Mouse (Mus musculus): ENCODE results near the gene Steap3. TPM values are rescaled to one million over a fixed set of nuclear protein-coding genes. Genes with fewer than 3 reads are reported as not detected.
"Not testable (repeated sequence)": the region's sequence is repeated elsewhere in the genome, so short reads cannot be mapped to it uniquely, and the experiment has no call there.

The Steap3 gene
- 2.6 and 3.8 TPM in 2 replicates for polyA plus RNA-seq (2015; fragmentation: Nextera tagmentation; extraction: Ambion mirVana)

DNA sequence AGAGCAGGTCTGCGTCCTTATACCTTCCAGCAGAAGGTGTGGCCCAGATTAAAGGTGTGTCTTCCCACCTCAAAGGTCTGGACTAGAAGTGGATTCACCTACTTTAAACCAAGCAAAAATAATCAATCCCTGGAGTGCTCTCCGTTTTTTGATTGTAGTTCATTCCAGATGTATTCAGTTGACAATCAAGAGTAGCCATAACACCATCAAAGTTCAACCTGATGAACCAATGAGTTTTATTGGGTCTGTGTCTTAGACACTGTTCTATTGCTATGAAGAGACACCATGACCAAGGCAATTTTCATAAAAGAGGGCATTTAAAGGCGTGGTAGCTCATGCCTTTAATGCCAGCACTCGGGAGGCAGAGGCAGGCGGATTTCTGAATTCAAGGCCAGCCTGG is at the start of gene Steap3:
Gene Steap3, minus strand, starts transcription at position 101 of the 400 bp plus-strand sequence.
- H3K4me2 ChIP-seq: no peak within 1 kb of the TSS
- peaks cover 6% of the 10 kb centered on the region for H3K4me1 ChIP-seq (replicated peaks)
- no peak within 1 kb of the TSS for H3K4me3 ChIP-seq
- no peaks in the 10 kb centered on the region for H3K36me3 ChIP-seq
- no peak within 1 kb of the TSS for H3K27ac ChIP-seq (replicated peaks)
- H3K9me3 ChIP-seq: no peaks in the 10 kb centered on the region
- no peak within 1 kb of the TSS for H3K9ac ChIP-seq
- H3K27me3 ChIP-seq: no peaks in the 10 kb centered on the region
- ATAC-seq (ENCODE audit: low read depth): no peak
- WGBS: 90% methylated on average over 5 of the region's 5 CpGs

DNA sequence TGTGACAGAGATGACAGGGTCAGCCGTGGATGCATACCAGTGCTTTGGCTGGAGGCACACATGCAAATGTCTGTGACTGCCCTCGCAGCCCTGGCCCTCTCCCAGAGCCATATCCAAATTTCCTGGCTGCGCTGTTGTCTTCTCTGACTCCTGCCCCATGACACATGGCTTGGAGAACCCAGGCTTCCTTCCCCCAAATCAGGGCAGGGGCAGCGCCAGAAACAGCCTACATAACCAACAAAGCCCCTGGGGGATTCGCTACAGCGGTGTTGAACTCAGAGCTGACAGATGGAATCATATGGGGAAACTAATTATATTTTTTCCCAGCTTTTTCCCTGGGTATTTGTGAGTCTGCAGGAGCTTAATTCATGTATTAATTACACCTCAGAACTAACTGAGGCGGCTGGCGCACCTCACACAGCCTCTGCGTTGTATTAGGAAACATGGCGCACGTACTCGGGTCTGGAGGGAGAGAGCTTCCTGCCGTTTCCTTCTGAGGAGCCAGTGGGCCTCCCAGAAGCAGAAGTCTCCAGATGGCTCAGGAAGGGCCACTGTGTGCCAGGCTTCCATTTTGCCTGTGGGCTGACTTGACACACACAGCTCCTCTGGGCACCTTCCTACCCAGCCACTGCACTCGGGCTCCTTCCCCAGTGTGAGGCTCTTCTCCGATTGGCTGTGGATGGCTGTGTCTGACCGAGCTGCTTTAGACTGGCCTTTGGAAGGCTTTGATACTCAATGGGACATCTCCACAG is 48.9 kb upstream of the Steap3 start:
- no peak overlapping the region for H3K4me2 ChIP-seq
- no peaks in the 10 kb centered on the region for H3K9me3 ChIP-seq
- H3K4me3 ChIP-seq: no peak overlapping the region
- no peaks in the 10 kb centered on the region for H3K36me3 ChIP-seq
- ATAC-seq (ENCODE audit: low read depth): peak; percentile 59
- peaks cover 12% of the 10 kb centered on the region for H3K4me1 ChIP-seq (replicated peaks)
- H3K27ac ChIP-seq (replicated peaks): peak overlapping the region; percentile 38; the same call in 1 of the 2 replicates
- no peaks in the 10 kb centered on the region for H3K27me3 ChIP-seq
- H3K9ac ChIP-seq: no peak overlapping the region
- WGBS: 51% methylated on average over 16 of the region's 16 CpGs

- no peak overlapping the region for H3K4me2 ChIP-seq
- H3K4me3 ChIP-seq: no peak overlapping the region
- WGBS: 55% methylated on average over 2 of the region's 2 CpGs
- H3K9me3 ChIP-seq: no peaks in the 10 kb centered on the region
- ATAC-seq (ENCODE audit: low read depth): no peak
- no peak overlapping the region for H3K9ac ChIP-seq
- no peaks in the 10 kb centered on the region for H3K36me3 ChIP-seq
- H3K27me3 ChIP-seq: no peaks in the 10 kb centered on the region
- H3K4me1 ChIP-seq (replicated peaks): no peaks in the 10 kb centered on the region
- no peak overlapping the region for H3K27ac ChIP-seq (replicated peaks)
Observed at GRCm38 (mm10) chr1:120305801-120306200, 33.3 kb upstream of the Steap3 start.

- H3K36me3 ChIP-seq: no peaks in the 10 kb centered on the region
- H3K4me1 ChIP-seq (replicated peaks): no peaks in the 10 kb centered on the region
- no peak overlapping the region for H3K9ac ChIP-seq
- no peaks in the 10 kb centered on the region for H3K9me3 ChIP-seq
- no peak for ATAC-seq (ENCODE audit: low read depth)
- WGBS: 84% methylated on average over 2 of the region's 2 CpGs
- H3K4me3 ChIP-seq: no peak overlapping the region
- H3K4me2 ChIP-seq: no peak overlapping the region
- H3K27ac ChIP-seq (replicated peaks): no peak overlapping the region
- no peaks in the 10 kb centered on the region for H3K27me3 ChIP-seq
Observed at GRCm38 (mm10) chr1:120296936-120297335, 24.4 kb upstream of the Steap3 start.

- H3K4me3 ChIP-seq: no peak overlapping the region
- H3K36me3 ChIP-seq: no peaks in the 10 kb centered on the region
- H3K9me3 ChIP-seq: no peaks in the 10 kb centered on the region
- H3K4me1 ChIP-seq (replicated peaks): no peaks in the 10 kb centered on the region
- no peaks in the 10 kb centered on the region for H3K27me3 ChIP-seq
- WGBS: 67% methylated on average over 1 of the region's 1 CpGs
- H3K4me2 ChIP-seq: no peak overlapping the region
- no peak overlapping the region for H3K9ac ChIP-seq
- ATAC-seq (ENCODE audit: low read depth): no peak
- no peak overlapping the region for H3K27ac ChIP-seq (replicated peaks)
Observed at GRCm38 (mm10) chr1:120293803-120294202, 21.3 kb upstream of the Steap3 start.

GRCm38 (mm10) chr1:120291709-120292108 is 19.2 kb upstream of the Steap3 start:
- Histone ChIP-seq H3K4me3 (no peak overlapping the region), H3K4me2 (no peak overlapping the region), H3K9ac (no peak overlapping the region), H3K4me1 (replicated peaks) (no peaks in the 10 kb centered on the region), H3K36me3 (no peaks in the 10 kb centered on the region), H3K27ac (replicated peaks) (no peak overlapping the region), H3K9me3 (no peaks in the 10 kb centered on the region), H3K27me3 (no peaks in the 10 kb centered on the region)
- 90% methylated on average over 3 of the region's 3 CpGs for WGBS
- no peak for ATAC-seq (ENCODE audit: low read depth)

GRCm38 (mm10) chr1:120289843-120290242 is 17.3 kb upstream of the Steap3 start:
- Histone ChIP-seq H3K27ac (replicated peaks) (no peak overlapping the region), H3K27me3 (no peaks in the 10 kb centered on the region), H3K36me3 (no peaks in the 10 kb centered on the region), H3K4me1 (replicated peaks) (no peaks in the 10 kb centered on the region), H3K4me3 (no peak overlapping the region), H3K9me3 (no peaks in the 10 kb centered on the region), H3K9ac (no peak overlapping the region), H3K4me2 (no peak overlapping the region)
- no peak for ATAC-seq (ENCODE audit: low read depth)
- 77% methylated on average over 2 of the region's 2 CpGs for WGBS

GRCm38 (mm10) chr1:120287679-120288078 is 15.2 kb upstream of the Steap3 start:
- no peak overlapping the region for H3K4me2 ChIP-seq
- H3K4me3 ChIP-seq: no peak overlapping the region
- H3K4me1 ChIP-seq (replicated peaks): no peaks in the 10 kb centered on the region
- no peak overlapping the region for H3K9ac ChIP-seq
- no peak for ATAC-seq (ENCODE audit: low read depth)
- no peak overlapping the region for H3K27ac ChIP-seq (replicated peaks)
- no peaks in the 10 kb centered on the region for H3K36me3 ChIP-seq
- no peaks in the 10 kb centered on the region for H3K27me3 ChIP-seq
- WGBS: 20% methylated on average over 4 of the region's 4 CpGs
- H3K9me3 ChIP-seq: no peaks in the 10 kb centered on the region

DNA sequence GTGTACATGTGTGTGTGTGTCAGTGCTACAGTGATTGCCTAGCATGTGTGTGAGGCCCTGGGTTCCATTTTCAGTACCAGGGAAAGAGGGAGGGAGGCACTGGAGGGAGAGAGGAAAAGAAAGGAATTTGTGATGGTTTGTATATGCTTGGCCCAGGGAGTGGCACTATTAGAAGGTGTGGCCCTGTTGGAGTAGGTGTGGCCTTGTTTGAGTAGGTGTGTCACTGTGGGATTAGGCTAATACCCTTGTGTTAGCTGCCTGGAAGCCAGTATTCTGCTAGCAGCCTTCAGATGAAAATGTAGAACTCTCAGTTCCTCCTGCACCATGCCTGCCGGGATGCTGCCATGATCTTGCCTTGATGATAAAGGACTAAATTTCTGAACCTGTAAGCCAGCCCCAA is 3.6 kb upstream of the Steap3 start:
- not testable (repeated sequence) for H3K9me3 ChIP-seq; H3K36me3 ChIP-seq; H3K9ac ChIP-seq; H3K4me1 ChIP-seq (replicated peaks); H3K4me3 ChIP-seq; ATAC-seq (ENCODE audit: low read depth); H3K4me2 ChIP-seq; H3K27me3 ChIP-seq; H3K27ac ChIP-seq (replicated peaks)
- 88% methylated on average over 1 of the region's 1 CpGs for WGBS

DNA sequence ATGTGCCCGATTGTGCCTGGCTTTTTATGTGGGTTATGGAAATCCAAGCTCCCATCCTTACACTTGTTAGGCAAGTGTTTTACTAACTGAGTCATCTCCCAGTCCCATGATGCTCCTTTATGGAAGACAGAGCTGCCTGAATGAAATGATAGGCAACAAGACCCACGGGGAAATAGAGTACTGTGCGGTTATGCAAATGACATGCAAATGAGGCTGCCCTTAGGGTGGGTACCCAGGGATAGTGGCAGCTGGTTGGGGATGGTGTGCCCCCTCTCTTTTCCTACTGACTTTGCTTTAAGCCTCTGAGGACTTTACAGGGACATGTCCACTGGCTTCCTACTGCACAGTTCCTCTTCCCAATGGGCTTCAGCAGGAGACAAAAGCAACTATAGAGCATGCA is 2.7 kb upstream of the Steap3 start:
- no peaks in the 10 kb centered on the region for H3K9me3 ChIP-seq
- H3K9ac ChIP-seq: no peak overlapping the region
- no peak overlapping the region for H3K27ac ChIP-seq (replicated peaks)
- H3K36me3 ChIP-seq: no peaks in the 10 kb centered on the region
- H3K4me3 ChIP-seq: no peak overlapping the region
- ATAC-seq (ENCODE audit: low read depth): peak; percentile 78
- peaks cover 6% of the 10 kb centered on the region for H3K4me1 ChIP-seq (replicated peaks)
- no peak overlapping the region for H3K4me2 ChIP-seq
- H3K27me3 ChIP-seq: no peaks in the 10 kb centered on the region
- 51% methylated on average over 3 of the region's 3 CpGs for WGBS

- peaks cover 6% of the 10 kb centered on the region; the same call in 1 of the 2 replicates for H3K27me3 ChIP-seq
- no peaks in the 10 kb centered on the region for H3K9me3 ChIP-seq
- WGBS: 82% methylated on average over 3 of the region's 3 CpGs
- H3K4me2 ChIP-seq: no peak overlapping the region
- no peaks in the 10 kb centered on the region for H3K36me3 ChIP-seq
- no peak overlapping the region for H3K4me3 ChIP-seq
- no peak overlapping the region for H3K9ac ChIP-seq
- H3K4me1 ChIP-seq (replicated peaks): peaks cover 6% of the 10 kb centered on the region
- no peak overlapping the region for H3K27ac ChIP-seq (replicated peaks)
- no peak for ATAC-seq (ENCODE audit: low read depth)
Observed at GRCm38 (mm10) chr1:120270882-120271281, 1.6 kb downstream of the Steap3 start.

GRCm38 (mm10) chr1:120270115-120270514 is 2.4 kb downstream of the Steap3 start:
- Histone ChIP-seq H3K4me2 (no peak overlapping the region), H3K9me3 (no peaks in the 10 kb centered on the region), H3K4me1 (replicated peaks) (peaks cover 8% of the 10 kb centered on the region), H3K36me3 (no peaks in the 10 kb centered on the region), H3K27ac (replicated peaks) (no peak overlapping the region), H3K9ac (no peak overlapping the region), H3K4me3 (no peak overlapping the region), H3K27me3 (peaks cover 11% of the 10 kb centered on the region)
- WGBS: 81% methylated on average over 7 of the region's 7 CpGs
- ATAC-seq (ENCODE audit: low read depth): no peak

- peaks cover 30% of the 10 kb centered on the region for H3K27me3 ChIP-seq
- no peak overlapping the region for H3K27ac ChIP-seq (replicated peaks)
- ATAC-seq (ENCODE audit: low read depth): no peak
- no peaks in the 10 kb centered on the region for H3K36me3 ChIP-seq
- H3K4me2 ChIP-seq: no peak overlapping the region
- H3K9me3 ChIP-seq: no peaks in the 10 kb centered on the region
- H3K9ac ChIP-seq: no peak overlapping the region
- 79% methylated on average over 3 of the region's 3 CpGs for WGBS
- H3K4me1 ChIP-seq (replicated peaks): peaks cover 16% of the 10 kb centered on the region; the same call in 1 of the 2 replicates
- H3K4me3 ChIP-seq: no peak overlapping the region
Observed at GRCm38 (mm10) chr1:120267631-120268030, 4.9 kb downstream of the Steap3 start.

Data from neural tube, embryonic 13.5 days (tissue).